Mouse (Mus musculus) testis, postnatal 14 days (tissue): ENCODE data around the gene Tgfbr1.
A peak's percentile ranks its signal among the peaks of the same experiment; 100 is the strongest.

Experiments used
- DNase-seq: peaks from one replicate; pipeline ENCODE4 v3.0.0; 2021; ENCODE audit warnings: low spot score

Tgfbr1 gene

DNA sequence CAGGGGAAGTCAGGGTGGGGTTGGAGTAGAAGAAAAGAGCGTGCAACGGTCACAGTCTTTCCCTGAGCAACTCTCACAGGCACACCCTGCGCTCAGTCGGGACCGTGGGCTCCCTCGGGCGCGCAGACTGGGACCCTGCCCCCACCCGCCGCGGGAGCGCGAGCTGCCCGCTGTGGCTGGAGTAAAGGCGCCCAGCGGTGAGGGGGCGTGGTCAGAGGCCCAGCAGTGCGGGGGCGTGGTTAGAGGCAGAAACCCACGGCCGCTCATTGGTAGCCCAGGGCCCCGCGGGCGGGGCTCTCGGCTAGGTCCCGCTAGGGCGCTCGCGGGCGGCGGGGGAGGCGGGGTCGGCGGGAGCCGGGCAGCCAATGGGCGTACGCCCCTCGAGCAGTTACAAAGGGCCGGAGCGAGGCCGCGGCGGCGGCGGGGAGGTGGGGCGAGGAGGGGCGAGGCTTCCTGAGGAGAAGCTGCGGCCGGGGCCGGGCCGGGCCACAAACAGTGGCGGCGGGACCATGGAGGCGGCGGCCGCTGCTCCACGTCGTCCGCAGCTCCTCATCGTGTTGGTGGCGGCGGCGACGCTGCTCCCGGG is at the start of gene Tgfbr1:
TSS of gene Tgfbr1 (plus strand) at position 420 of the 586 bp plus-strand sequence.
- peak; percentile 100 for DNase-seq

GRCm38 (mm10) chr4:47303340-47303998 is 49.6 kb upstream of the Tgfbr1 start:
- no peak for DNase-seq

DNA sequence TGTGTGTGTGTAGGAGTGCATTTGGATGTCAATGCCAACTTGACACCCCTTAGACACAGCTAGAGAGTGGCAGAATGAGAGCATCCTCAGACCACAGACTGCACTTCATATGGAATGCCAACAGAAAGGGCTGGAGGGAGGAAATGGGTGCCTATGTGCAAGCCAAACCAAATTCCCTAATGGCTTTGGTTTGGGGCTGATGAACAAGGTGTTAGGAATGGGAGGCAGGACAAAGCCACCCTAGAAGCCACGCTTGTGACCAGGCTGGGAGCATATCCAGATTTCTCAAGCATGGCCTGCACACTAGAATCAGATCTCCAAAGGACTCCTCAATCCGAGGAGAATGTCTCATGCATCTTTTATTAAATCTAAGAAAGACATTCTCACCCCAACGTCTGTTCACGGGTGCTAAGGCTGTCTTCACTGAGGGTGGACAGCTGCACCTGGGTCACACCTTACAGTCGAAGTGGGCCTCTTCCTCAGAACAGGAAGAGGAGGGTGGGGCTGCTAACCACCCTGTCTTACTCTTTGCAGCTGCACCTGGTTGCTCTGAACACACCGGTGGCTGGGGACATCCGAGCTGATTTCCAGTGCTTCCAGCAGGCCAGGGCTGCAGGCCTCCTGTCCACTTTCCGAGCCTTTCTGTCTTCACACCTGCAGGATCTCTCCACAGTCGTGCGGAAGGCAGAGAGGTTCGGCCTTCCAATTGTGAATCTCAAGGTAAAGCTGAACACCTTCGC is 43.0 kb upstream of the Tgfbr1 start:
- no peak for DNase-seq

DNA sequence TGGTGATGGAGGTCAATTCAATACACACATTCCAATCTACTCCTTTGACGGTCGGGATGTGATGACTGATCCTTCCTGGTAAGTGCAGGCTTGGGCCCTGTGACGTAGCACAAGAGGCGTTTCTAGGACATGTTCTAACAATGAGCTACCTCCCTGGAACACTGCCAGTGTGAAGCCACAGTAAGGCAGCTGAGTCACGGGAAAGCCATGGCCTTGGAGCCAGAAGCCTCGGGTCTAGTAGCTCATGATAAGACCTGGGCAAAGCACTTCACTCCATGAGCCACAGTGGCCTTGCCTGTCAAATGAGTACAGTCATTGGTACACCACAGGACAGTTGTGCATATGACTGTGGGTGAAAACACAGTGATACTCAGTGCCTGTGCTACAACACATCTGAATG is 42.2 kb upstream of the Tgfbr1 start:
- no peak for DNase-seq

DNA sequence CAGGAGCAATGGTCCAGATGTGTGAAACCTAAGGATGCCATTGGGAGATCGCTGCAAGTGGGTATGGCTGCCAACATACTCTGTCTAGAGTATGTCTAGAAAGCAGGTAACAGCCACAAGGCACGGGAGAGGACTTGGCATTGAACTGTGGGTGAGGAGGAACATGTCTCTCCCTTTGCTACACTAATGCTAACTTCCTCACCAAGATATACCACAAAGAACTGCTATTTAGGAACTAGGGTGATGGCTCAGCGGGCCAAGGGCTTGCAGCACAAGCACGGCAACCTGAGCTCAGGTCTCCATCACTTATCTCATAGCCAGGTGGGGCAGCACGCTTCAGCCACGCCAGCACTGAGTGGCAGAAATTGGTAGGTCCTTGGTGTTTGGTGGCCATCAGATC is 41.6 kb upstream of the Tgfbr1 start:
- DNase-seq = no peak

- DNase-seq = no peak
These were observed 41.1 kb upstream of the Tgfbr1 start for GRCm38 (mm10) chr4:47311929-47312328.

DNA sequence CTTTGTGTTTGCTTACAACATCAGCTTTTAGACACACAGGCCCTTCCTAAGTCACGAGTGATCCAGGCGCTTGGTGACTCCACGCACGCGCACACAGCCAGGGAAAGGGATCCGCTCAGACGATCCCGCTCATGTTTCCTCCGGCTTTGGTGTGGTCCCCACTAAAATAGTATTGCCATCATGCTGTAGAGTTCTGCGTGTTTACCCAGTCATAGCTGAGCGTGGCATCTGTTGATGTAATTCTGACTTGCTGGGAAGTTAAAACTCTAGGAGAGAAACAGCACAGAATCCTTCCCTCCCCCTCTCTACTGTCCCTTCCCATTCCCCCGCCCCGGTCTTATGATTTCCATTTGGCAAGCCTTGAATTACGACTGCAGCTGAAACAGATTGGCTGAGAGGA is 40.3 kb upstream of the Tgfbr1 start:
- DNase-seq = no peak

DNA sequence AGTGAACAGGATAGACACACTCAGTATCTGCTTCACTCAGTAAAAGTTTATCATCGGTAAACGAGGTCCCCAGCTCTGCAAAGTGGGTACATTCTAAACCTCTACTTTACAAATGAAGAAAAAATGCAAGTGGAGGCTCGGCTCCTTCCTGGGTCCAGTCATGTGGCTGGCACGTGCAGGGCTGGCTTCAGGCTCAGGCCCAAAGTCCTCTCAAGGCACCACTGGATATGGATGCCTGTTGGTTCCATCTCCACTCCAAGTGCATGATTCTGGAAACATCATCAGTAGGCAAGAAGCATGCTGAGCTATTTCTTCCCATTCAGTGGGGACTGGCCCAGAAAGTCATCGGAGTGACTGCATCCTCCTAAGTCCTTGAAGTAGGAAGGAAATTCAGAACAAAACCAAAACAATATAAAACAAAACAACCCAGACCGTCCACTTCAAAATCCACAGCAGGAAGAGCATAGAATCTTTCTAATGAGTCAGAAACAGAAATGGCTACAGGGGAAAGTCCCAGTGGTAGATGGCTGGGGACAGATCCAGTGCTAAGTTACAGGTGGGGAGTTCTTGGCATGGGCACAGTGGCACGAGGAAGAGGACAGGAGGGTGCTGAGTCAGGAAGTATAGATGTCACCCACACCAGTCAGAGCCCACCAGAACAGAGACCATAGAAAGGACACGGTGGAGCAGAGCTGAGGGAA is 39.2 kb upstream of the Tgfbr1 start:
- DNase-seq = no peak

DNA sequence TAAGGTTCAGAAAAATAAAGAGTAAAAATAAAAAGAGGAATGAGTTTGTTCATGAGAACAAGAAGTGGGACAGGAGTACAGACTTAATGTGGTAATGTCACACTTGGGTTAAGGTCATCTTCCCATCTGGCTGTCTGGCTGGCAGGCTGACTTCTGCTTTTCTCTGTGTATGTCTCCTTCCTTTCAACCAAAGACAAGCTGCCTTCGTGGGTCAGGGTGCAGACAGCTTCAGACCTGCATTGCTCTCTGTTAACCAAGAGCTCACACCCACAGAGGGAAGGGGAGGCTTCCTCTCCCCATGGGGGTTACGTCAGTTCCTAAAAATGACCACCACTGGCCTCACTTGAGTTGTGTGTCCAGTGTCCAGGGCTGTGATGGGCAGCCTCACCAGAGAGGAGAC is 37.6 kb upstream of the Tgfbr1 start:
- DNase-seq = no peak

DNA sequence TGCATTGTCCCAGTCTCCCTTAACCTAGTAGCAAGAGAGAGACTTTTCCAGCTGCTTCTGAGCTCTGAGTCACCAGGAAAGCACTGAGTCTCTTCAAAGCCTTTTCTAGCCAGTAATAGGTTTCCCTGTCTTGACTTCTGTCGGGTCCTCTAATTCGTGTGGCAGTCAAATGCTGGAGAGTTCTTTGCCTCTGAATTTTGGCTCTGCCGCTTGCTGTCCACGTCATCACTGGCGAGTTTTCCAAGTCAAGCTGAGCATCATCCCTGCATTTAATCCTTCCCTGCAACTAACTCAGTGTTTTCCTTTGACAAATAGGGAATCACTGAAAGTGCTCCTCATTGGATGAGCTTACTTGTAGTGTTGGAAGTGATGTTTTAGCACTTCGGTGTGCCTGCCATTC is 36.6 kb upstream of the Tgfbr1 start:
- DNase-seq = no peak

GRCm38 (mm10) chr4:47319561-47320321 is 33.3 kb upstream of the Tgfbr1 start:
- no peak for DNase-seq

DNA sequence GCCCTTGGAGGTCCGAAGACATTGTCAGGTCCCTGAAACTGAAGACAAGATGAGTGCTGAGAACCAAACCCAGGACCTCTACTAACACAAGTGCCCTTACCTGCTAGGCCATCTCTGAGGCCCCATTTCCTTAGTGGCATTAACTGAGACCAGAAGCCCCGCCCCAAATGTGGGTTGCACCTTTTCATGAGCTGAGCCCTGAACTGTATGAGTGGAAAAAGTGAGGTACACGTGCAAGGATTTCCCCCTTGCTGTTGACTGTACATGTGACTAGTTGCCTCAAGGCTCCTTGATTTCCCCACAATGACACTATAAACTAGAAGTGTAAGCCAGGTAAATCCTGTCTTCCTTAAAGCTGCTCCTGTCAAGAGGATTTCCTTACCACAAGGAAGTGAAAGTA is 30.7 kb upstream of the Tgfbr1 start:
- DNase-seq = no peak

DNA sequence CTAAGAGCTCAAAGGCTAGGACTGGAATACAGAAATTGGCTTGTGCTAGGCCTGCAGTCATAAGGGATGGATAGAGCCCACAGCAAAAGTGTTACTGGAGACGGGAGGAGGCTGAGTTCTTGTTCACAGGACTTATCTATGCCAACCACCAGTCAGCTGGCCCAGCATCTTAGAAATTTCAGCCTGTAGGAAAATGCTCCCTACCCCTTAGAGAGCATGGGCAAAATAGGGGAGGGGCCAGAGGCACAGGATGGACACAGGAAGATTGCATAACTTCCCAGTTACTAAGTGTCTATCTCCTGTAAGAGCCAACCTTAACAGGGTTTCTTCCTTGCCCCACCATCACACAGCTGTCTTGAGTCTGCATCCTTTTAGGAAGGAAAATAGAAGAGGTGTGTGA is 28.8 kb upstream of the Tgfbr1 start:
- DNase-seq = no peak

- no peak for DNase-seq
These were observed 25.2 kb upstream of the Tgfbr1 start for GRCm38 (mm10) chr4:47327782-47328181.

DNA sequence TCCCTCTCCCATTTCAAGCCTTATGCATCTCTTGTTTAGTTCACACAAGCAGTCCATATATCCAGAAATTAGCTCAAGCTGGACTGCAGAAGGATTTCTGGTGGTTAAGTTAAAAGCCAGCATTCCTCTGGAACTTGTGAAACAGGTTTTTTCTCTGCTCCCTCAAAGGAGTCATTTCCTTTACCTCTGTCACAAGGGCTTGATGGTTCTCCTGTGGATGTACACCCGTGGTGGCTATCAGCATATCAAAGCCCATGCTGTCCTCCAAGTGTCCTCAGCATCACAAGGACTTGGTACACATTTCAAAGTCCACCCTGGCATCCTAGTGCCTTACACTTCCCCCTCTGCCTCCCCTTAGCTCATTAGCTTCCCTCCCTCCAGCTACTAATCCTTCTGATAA is 23.7 kb upstream of the Tgfbr1 start:
- no peak for DNase-seq

GRCm38 (mm10) chr4:47330378-47331052 is 22.5 kb upstream of the Tgfbr1 start:
- DNase-seq = no peak

DNA sequence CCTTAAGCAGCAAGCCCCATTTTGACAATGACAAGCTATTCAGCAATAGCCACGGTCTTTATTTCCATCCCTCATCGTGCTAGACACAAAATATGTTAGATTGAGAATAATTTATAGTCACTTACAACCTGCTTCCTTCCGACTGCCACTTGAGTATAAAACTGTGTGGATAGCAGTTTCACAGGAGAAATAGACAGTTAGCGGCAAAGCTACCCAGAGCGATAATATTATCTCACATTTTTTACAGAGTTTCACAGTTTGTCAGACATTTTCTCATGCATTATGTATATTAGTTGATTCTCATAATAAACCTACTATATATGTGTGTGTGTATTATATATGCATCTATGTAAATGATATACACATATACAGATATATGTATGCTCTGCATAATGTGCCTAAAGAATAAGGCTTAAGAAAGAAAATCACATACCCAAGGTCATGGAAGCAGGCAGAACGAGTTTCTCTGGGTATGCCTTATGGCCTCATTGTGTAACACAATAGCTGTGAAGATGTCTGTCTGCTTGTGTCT is 20.1 kb upstream of the Tgfbr1 start:
- DNase-seq = no peak

DNA sequence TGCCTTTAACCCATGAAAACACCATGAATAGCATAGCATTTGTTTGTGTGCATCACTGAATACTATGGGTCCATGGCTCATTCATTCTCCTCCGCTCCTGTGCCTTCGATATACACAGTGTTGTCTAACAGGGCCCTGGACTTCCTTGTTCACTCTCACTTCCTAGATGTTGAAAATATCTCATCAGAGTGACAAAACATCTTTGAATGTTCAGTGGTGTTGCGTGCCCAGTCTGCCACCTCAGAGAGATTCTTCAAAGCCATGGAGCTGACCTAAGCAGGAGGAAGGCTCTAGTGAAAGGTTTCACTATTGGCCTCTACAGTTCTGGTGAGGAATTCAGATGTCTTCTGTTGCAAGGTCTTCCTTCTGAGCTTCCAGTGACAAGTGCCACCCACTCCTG is 19.5 kb upstream of the Tgfbr1 start:
- DNase-seq = no peak

GRCm38 (mm10) chr4:47336941-47337600 is 16.0 kb upstream of the Tgfbr1 start:
- DNase-seq = no peak

DNA sequence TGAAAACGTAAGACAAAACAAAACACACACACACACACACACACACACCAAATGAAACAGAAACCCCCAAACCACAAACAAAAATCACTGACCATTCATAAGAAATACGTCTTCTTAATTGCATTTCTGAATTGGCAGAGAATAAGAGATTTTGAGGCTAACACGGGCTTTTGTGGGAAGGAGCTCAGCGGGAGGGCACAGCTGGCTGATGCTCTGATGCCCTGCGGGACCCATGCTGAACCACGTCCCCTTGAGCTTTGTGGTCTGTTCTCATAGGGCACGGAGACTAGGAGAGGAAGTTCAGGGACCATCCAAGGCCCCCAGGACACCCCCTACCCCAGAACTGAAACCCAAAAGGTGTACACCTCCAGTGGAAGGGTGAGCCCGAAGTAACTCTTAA is 10.4 kb upstream of the Tgfbr1 start:
- no peak for DNase-seq

DNA sequence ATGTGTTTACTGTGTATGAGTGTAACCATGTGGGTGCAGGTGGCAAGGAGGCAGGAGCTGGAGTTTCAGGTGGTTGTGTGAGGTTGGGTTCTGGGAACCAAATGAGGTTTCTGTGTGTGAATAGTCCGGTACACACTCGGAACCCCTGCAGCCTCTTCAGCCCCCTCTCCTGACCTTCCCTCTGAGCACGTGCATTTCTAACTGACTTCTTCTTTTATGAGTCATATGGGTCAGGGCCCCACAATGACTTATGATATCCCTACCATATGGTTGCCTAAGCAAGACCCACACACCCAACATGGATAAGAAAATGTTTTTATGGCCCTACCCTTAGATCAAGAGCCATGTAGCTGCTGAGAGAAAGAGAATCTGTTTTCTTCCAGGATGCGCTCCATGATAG is 6.0 kb upstream of the Tgfbr1 start:
- no peak for DNase-seq
